Mouse (Mus musculus): ENCODE results near the gene Osbp.
A peak's percentile ranks its signal among the peaks of the same experiment; 100 is the strongest.

Osbp gene

GRCm38 (mm10) chr19:11992034-11992433, 26.3 kb downstream of the Osbp start:
- DNase-seq, result no peak

GRCm38 (mm10) chr19:11992441-11993029, 26.8 kb downstream of the Osbp start:
- DNase-seq, result no peak

GRCm38 (mm10) chr19:11994703-11995431, 29.1 kb downstream of the Osbp start:
- DNase-seq, result no peak

- no peak for DNase-seq
Observed at GRCm38 (mm10) chr19:11995722-11996448, 30.1 kb downstream of the Osbp start.

- DNase-seq, result no peak
Observed at GRCm38 (mm10) chr19:12001686-12002085, 35.9 kb downstream of the Osbp start.

GRCm38 (mm10) chr19:12002125-12002524, 36.4 kb downstream of the Osbp start:
- DNase-seq, result peak; percentile 55 to 57

GRCm38 (mm10) chr19:12002791-12003190, 37.0 kb downstream of the Osbp start:
- DNase-seq, result no peak

- no peak for DNase-seq
Observed at GRCm38 (mm10) chr19:12003568-12003967, 37.8 kb downstream of the Osbp start.

GRCm38 (mm10) chr19:12004216-12005008, 38.7 kb downstream of the Osbp start:
- no peak for DNase-seq

GRCm38 (mm10) chr19:12005376-12006360, 39.9 kb downstream of the Osbp start:
- DNase-seq, result peak; percentile 88 to 89

GRCm38 (mm10) chr19:12006361-12006947, 40.7 kb downstream of the Osbp start:
- no peak for DNase-seq

- peak; percentile 58 to 69 for DNase-seq
Observed at GRCm38 (mm10) chr19:12007105-12007931, 41.6 kb downstream of the Osbp start.

- no peak for DNase-seq
Observed at GRCm38 (mm10) chr19:12008410-12009380, 43.0 kb downstream of the Osbp start.

GRCm38 (mm10) chr19:12009501-12010280, 44.0 kb downstream of the Osbp start:
- peak; percentile 73 to 74 for DNase-seq

- DNase-seq, result peak; percentile 72
Observed at GRCm38 (mm10) chr19:12010281-12010771, 44.6 kb downstream of the Osbp start.

GRCm38 (mm10) chr19:12010916-12011559, 45.3 kb downstream of the Osbp start:
- peak; percentile 69 to 72 for DNase-seq
